Mouse (Mus musculus): ENCODE results near the gene Tmco1. TPM values are rescaled to one million over a fixed set of nuclear protein-coding genes. Genes with fewer than 3 reads are reported as not detected.

Gene Tmco1
- polyA plus RNA-seq, 1 experiment from 2014 or later = 81.5 TPM

DNA sequence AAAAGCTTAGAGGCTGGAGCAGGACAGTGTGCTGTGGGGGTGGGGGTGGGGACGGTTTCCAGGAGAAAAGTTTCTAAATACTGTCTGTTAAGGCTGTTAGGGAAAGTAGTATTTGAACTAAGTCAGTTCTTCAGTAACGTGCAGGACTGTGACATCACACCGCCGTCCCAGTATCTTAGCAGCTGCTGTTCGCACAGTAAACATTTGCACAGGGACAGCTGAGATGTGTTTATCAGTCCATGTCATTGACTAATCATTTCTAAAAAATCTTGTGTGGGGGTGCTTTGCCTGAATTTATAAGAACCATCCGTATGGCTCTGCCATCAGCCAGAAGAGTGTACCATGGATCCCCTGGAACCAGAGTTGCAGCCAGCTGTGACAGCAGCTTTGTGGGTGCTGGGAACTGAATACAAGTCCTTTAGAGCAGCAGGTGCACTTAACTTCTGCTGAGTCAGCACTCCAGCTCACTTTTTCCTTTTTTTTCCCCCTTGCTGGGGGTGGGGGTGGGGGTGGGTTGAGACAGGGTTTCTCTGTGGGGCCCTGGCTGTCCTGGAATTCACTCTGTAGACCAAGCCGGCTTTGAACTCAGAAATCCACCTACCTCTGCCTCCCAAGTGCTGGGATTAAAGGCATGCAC lies 2.6 kb upstream of the Tmco1 start:
- ATAC-seq (ENCODE audit: insufficient number of reproducible peaks, low FRiP score, low TSS enrichment, low read depth) (no peak), DNase-seq (ENCODE audit: low spot score) (no peak)
- H3K4me1 ChIP-seq (ENCODE audit: control insufficient read depth, insufficient read depth, low read length) = no peaks in the 10 kb centered on the region
- no peak overlapping the region for H3K4me2 ChIP-seq (ENCODE audit: low read depth, severe bottlenecking)
- H3K4me3 ChIP-seq (ENCODE audit: low read depth, low read length) = no peak overlapping the region
- H3K27me3 ChIP-seq (ENCODE audit: control insufficient read depth, insufficient read depth, low read length) = no peaks in the 10 kb centered on the region
- H3K9ac ChIP-seq (ENCODE audit: low read length) = no peak overlapping the region
- 83% methylated on average over 7 of the region's 7 CpGs for WGBS
- H3K9me3 ChIP-seq (ENCODE audit: control insufficient read depth, low read length) = no peaks in the 10 kb centered on the region
- H3K36me3 ChIP-seq (ENCODE audit: control insufficient read depth, insufficient read depth, low read length) = no peaks in the 10 kb centered on the region
- H3K27ac ChIP-seq (replicated peaks; ENCODE audit: low read depth, low read length) = no peak overlapping the region

DNA sequence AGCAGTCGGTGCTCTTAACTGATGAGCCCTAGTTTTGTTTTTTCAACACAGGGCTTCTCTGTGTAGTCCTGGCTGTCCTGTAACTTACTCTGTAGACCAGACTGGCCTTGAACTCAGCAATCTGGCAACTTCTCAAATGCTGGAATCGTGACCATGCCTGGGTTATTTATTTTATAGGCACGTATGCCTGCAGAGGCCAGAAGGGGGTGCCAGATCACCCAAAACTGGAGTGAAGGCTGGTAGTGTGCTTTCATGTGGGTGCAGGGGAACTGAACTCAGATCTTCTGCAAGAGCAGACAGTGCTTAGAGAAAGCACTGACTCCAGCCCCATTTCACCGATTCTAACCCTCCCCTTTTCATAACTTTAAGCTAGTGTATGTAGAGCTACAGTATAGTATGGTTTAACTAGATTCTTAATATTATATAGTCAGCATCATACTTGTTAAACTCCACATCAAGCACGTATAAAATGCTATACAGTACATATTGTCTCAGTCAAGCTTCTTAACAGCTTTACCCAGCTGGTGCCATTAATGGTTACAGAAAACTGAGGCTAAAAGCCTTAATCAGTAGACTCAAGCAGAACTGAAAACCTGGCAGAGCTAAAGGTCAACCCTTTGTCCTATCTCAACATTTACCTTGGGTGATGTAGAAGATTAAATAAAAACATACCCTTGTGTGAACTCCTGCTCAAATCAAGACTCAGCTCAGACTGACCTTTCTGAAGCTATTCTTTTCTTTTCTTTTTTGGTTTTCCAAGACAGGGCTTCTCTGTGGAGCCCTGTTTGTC lies 1.5 kb upstream of the Tmco1 start:
- Histone ChIP-seq H3K27me3 (ENCODE audit: control insufficient read depth, insufficient read depth, low read length) (no peaks in the 10 kb centered on the region), H3K36me3 (ENCODE audit: control insufficient read depth, insufficient read depth, low read length) (no peaks in the 10 kb centered on the region), H3K4me1 (ENCODE audit: control insufficient read depth, insufficient read depth, low read length) (no peaks in the 10 kb centered on the region), H3K9me3 (ENCODE audit: control insufficient read depth, low read length) (no peaks in the 10 kb centered on the region), H3K4me2 (ENCODE audit: low read depth, severe bottlenecking) (no peak overlapping the region), H3K27ac (replicated peaks; ENCODE audit: low read depth, low read length) (no peak overlapping the region), H3K4me3 (ENCODE audit: low read depth, low read length) (no peak overlapping the region), H3K9ac (ENCODE audit: low read length) (no peak overlapping the region)
- ATAC-seq (ENCODE audit: insufficient number of reproducible peaks, low FRiP score, low TSS enrichment, low read depth) = no peak
- DNase-seq (ENCODE audit: low spot score) = peak; percentile 44
- 68% methylated on average over 5 of the region's 5 CpGs for WGBS

DNA sequence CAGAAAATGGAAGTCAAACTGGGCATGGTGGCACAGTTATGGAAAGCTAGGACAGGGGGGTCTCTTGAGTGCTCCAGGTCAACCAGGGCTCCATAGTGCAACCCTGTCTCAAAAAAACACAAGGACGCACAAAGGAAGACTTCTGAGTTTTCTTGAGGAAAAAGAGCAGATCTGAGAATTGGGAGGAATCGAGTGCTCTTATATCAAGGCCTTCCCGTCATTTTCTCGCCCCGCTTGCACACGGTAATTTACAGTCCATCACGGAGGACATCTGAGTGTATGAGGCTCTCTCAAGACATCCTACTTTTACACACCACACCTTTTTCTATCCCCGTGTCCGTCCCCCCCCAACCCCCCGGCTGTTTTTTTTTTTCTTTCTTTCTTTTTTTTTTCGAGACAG lies 504 bp upstream of the Tmco1 start:
- peak overlapping the region; percentile 54 for H3K4me2 ChIP-seq (ENCODE audit: low read depth, severe bottlenecking)
- peak overlapping the region; percentile 96 for H3K9ac ChIP-seq (ENCODE audit: low read length)
- H3K9me3 ChIP-seq (ENCODE audit: control insufficient read depth, low read length) = no peaks in the 10 kb centered on the region
- no peak overlapping the region for H3K27ac ChIP-seq (replicated peaks; ENCODE audit: low read depth, low read length)
- H3K27me3 ChIP-seq (ENCODE audit: control insufficient read depth, insufficient read depth, low read length) = no peaks in the 10 kb centered on the region
- ATAC-seq (ENCODE audit: insufficient number of reproducible peaks, low FRiP score, low TSS enrichment, low read depth) (no peak), DNase-seq (ENCODE audit: low spot score) (peak; percentile 27)
- H3K4me1 ChIP-seq (ENCODE audit: control insufficient read depth, insufficient read depth, low read length) = no peaks in the 10 kb centered on the region
- H3K36me3 ChIP-seq (ENCODE audit: control insufficient read depth, insufficient read depth, low read length) = no peaks in the 10 kb centered on the region
- 62% methylated on average over 11 of the region's 11 CpGs for WGBS
- peak overlapping the region; percentile 61 for H3K4me3 ChIP-seq (ENCODE audit: low read depth, low read length)

DNA sequence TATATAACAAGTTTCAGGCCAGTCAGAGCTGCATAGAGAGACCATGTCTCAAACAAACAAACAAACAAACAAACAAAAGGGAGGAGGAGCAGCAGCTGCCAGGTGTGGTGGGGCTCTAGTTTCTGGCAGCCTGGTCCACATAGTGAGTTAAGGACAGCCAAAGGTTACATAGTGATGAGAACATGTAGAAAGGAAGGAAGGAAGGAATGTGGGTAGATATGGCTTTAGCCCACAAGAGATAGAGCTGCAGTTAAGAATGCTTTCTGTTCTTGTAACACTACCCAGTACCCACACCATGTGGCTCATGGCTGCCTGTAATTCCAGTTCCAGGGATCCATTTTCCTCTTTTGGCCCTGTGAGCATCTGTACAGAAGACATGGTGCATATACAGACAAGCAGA lies 4.2 kb downstream of the Tmco1 start:
- DNase-seq (ENCODE audit: low spot score) = no peak

DNA sequence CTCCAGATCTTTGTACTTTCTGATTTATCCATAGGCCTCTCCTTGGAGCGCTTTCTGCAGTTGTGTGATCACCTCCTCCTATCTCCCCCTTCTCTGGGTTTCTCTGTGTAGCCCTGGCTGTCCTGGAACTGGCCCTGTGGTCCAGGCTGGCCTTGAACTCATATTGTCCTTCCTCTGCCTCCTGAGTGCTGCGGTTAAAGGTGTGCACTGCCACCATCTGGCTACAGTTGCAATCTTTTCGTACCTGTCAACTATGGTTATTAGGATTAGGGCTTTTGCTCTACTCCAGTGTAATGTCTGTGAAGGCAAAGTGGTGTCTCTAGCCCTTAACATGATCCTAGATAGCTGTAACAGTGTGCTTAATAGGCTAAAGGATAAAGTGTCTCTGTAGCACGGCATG lies 5.0 kb downstream of the Tmco1 start:
- Histone ChIP-seq H3K27ac (replicated peaks; ENCODE audit: low read depth, low read length) (no peak overlapping the region), H3K27me3 (ENCODE audit: control insufficient read depth, insufficient read depth, low read length) (no peaks in the 10 kb centered on the region), H3K9me3 (ENCODE audit: control insufficient read depth, low read length) (no peaks in the 10 kb centered on the region), H3K9ac (ENCODE audit: low read length) (no peak overlapping the region), H3K4me3 (ENCODE audit: low read depth, low read length) (no peak overlapping the region), H3K4me1 (ENCODE audit: control insufficient read depth, insufficient read depth, low read length) (no peaks in the 10 kb centered on the region), H3K36me3 (ENCODE audit: control insufficient read depth, insufficient read depth, low read length) (0 out of 2 replicates have a peak, but pooled peaks cover 4% of the 10 kb centered on the region), H3K4me2 (ENCODE audit: low read depth, severe bottlenecking) (no peak overlapping the region)
- WGBS = 93% methylated on average over 4 of the region's 4 CpGs
- ATAC-seq (ENCODE audit: insufficient number of reproducible peaks, low FRiP score, low TSS enrichment, low read depth) = no peak
- DNase-seq (ENCODE audit: low spot score) = no peak

More for the DNA sequence above, 4.2 kb downstream of the Tmco1 start:
- H3K27me3 ChIP-seq (ENCODE audit: control insufficient read depth, insufficient read depth, low read length) = no peaks in the 10 kb centered on the region
- H3K36me3 ChIP-seq (ENCODE audit: control insufficient read depth, insufficient read depth, low read length) = 0 out of 2 replicates have a peak, but pooled peaks cover 2% of the 10 kb centered on the region
- H3K27ac ChIP-seq (replicated peaks; ENCODE audit: low read depth, low read length) = no peak overlapping the region
- H3K4me1 ChIP-seq (ENCODE audit: control insufficient read depth, insufficient read depth, low read length) = no peaks in the 10 kb centered on the region
- no peak overlapping the region for H3K9ac ChIP-seq (ENCODE audit: low read length)
- no peak overlapping the region for H3K4me3 ChIP-seq (ENCODE audit: low read depth, low read length)
- no peak for ATAC-seq (ENCODE audit: insufficient number of reproducible peaks, low FRiP score, low TSS enrichment, low read depth)
- H3K9me3 ChIP-seq (ENCODE audit: control insufficient read depth, low read length) = no peaks in the 10 kb centered on the region
- H3K4me2 ChIP-seq (ENCODE audit: low read depth, severe bottlenecking) = no peak overlapping the region

DNA sequence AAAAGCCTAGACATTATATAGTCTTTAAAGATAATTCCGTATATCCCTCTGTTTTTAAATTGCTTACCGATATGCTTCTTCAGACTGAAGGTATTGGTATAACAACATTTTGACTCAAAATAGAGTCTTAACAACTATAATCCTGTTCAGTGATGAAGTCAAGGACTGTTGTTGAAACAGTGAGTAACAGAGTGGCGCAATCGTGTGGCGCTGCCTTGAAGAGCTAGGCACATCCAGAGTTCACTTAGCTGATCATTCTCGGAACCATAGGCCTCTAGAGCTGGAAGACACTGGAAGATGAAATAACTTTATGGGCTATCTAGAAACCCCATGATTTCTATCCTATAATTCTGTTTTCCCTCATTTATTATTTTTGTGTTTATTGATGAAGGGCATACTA lies 13.5 kb downstream of the Tmco1 start:
- Histone ChIP-seq H3K4me3 (ENCODE audit: low read depth, low read length) (no peak overlapping the region), H3K36me3 (ENCODE audit: control insufficient read depth, insufficient read depth, low read length) (peaks cover 12% of the 10 kb centered on the region), H3K4me1 (ENCODE audit: control insufficient read depth, insufficient read depth, low read length) (no peaks in the 10 kb centered on the region), H3K27ac (replicated peaks; ENCODE audit: low read depth, low read length) (no peak overlapping the region), H3K4me2 (ENCODE audit: low read depth, severe bottlenecking) (no peak overlapping the region), H3K27me3 (ENCODE audit: control insufficient read depth, insufficient read depth, low read length) (no peaks in the 10 kb centered on the region), H3K9ac (ENCODE audit: low read length) (no peak overlapping the region), H3K9me3 (ENCODE audit: control insufficient read depth, low read length) (no peaks in the 10 kb centered on the region)
- 96% methylated on average over 6 of the region's 6 CpGs for WGBS
- ATAC-seq (ENCODE audit: insufficient number of reproducible peaks, low FRiP score, low TSS enrichment, low read depth) = no peak
- no peak for DNase-seq (ENCODE audit: low spot score)

DNA sequence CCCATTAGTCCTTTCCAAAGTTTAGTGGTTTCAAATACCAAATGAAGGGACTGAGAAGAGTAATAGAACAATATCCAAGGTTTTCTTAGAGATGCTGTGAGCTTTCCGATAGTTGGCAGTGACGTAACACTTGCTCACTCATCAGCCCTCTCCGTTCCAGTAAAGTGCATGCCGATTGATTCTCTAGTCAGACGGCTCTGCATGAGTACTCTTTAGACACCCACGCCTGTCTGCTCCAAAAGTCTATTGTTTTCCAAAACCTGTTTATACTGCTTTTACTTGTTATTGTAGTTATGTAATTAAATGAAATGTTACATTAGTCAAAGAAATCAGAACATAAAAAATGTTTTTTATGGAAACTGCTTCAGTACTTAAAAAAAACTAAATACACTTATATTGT lies 20.6 kb downstream of the Tmco1 start:
- 96% methylated on average over 6 of the region's 6 CpGs for WGBS

DNA sequence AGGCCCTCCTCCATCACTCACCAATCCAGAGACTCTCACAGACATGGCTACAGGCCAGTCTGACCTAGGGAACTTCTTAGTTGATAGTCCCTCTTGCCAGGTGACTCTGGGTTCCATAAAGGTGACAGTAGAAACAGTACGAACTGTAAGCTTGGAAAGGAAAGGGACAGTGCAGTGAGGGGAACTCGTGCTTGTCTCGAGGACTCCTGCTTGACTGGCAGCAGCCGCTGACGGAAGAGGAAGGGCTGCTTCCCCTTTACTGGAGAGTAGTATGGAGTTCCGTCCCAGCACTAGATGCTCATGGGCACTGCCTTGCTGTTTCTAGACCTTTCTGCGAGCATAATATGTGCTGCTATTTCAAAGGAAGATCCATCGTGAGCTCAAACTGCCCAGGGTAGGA lies 22.9 kb downstream of the Tmco1 start:
- no peak for ATAC-seq (ENCODE audit: insufficient number of reproducible peaks, low FRiP score, low TSS enrichment, low read depth)
- Histone ChIP-seq H3K9me3 (ENCODE audit: control insufficient read depth, low read length) (no peaks in the 10 kb centered on the region), H3K27me3 (ENCODE audit: control insufficient read depth, insufficient read depth, low read length) (no peaks in the 10 kb centered on the region), H3K4me2 (ENCODE audit: low read depth, severe bottlenecking) (no peak overlapping the region), H3K4me3 (ENCODE audit: low read depth, low read length) (no peak overlapping the region), H3K27ac (replicated peaks; ENCODE audit: low read depth, low read length) (no peak overlapping the region), H3K9ac (ENCODE audit: low read length) (no peak overlapping the region), H3K4me1 (ENCODE audit: control insufficient read depth, insufficient read depth, low read length) (no peaks in the 10 kb centered on the region), H3K36me3 (ENCODE audit: control insufficient read depth, insufficient read depth, low read length) (no peaks in the 10 kb centered on the region; the same call in 1 of the 2 replicates)
- DNase-seq (ENCODE audit: low spot score) = no peak
- WGBS = 87% methylated on average over 8 of the region's 8 CpGs

More for the DNA sequence above, 20.6 kb downstream of the Tmco1 start:
- Histone ChIP-seq H3K9ac (ENCODE audit: low read length) (no peak overlapping the region), H3K4me1 (ENCODE audit: control insufficient read depth, insufficient read depth, low read length) (no peaks in the 10 kb centered on the region), H3K4me3 (ENCODE audit: low read depth, low read length) (no peak overlapping the region), H3K27ac (replicated peaks; ENCODE audit: low read depth, low read length) (no peak overlapping the region), H3K27me3 (ENCODE audit: control insufficient read depth, insufficient read depth, low read length) (no peaks in the 10 kb centered on the region), H3K36me3 (ENCODE audit: control insufficient read depth, insufficient read depth, low read length) (no peaks in the 10 kb centered on the region; the same call in 1 of the 2 replicates), H3K9me3 (ENCODE audit: control insufficient read depth, low read length) (no peaks in the 10 kb centered on the region), H3K4me2 (ENCODE audit: low read depth, severe bottlenecking) (no peak overlapping the region)
- DNase-seq (ENCODE audit: low spot score) (no peak), ATAC-seq (ENCODE audit: insufficient number of reproducible peaks, low FRiP score, low TSS enrichment, low read depth) (no peak)
